Mouse (Mus musculus) hindlimb bud, embryonic 11.5 days (tissue): ENCODE data around the gene Tprg.

Experiments used
- DNase-seq: peaks from one replicate; pipeline ENCODE4 v3.0.0-alpha.2; 2012; ENCODE audit warnings: low read depth, low spot score; ENCODE audit errors: extremely low spot score

Tprg gene

GRCm38 (mm10) chr16:25422997-25423396 is 136.4 kb downstream of the Tprg start:
- DNase-seq, result no peak

GRCm38 (mm10) chr16:25424001-25424400 is 137.4 kb downstream of the Tprg start:
- no peak for DNase-seq

GRCm38 (mm10) chr16:25424915-25425314 is 138.3 kb downstream of the Tprg start:
- no peak for DNase-seq

- DNase-seq, result no peak
These were observed 138.8 kb downstream of the Tprg start for GRCm38 (mm10) chr16:25425376-25425775.

- DNase-seq, result no peak
These were observed 139.6 kb downstream of the Tprg start for GRCm38 (mm10) chr16:25426261-25426660.

- DNase-seq, result no peak
These were observed 153.4 kb downstream of the Tprg start for GRCm38 (mm10) chr16:25440039-25440438.

- DNase-seq, result no peak
These were observed 159.0 kb downstream of the Tprg start for GRCm38 (mm10) chr16:25445580-25445979.

- no peak for DNase-seq
These were observed 164.9 kb downstream of the Tprg start for GRCm38 (mm10) chr16:25451511-25451910.

GRCm38 (mm10) chr16:25464732-25465131 is 178.1 kb downstream of the Tprg start:
- no peak for DNase-seq

- no peak for DNase-seq
These were observed 179.0 kb downstream of the Tprg start for GRCm38 (mm10) chr16:25465435-25466139.

GRCm38 (mm10) chr16:25468040-25468439 is 181.4 kb downstream of the Tprg start:
- no peak for DNase-seq

GRCm38 (mm10) chr16:25468662-25469061 is 182.0 kb downstream of the Tprg start:
- DNase-seq, result no peak
